Mouse (Mus musculus) adrenal gland, postnatal 14 days (tissue): ENCODE results near the gene Ide. TPM values are rescaled to one million over a fixed set of nuclear protein-coding genes. Genes with fewer than 3 reads are reported as not detected.

Experiments
- total RNA-seq: library from RNA; stranded (reverse); gene quantifications from 2 replicates; pipeline ENCODE4 v1.2.3, GENCODE M21; 2021

Gene Ide
- total RNA-seq, 1 experiment from 2014 or later, result 81.1 TPM

Other genes starting within 250 kb of the Ide start
- 143 TPM in 2 replicates for gene March5, start 130.3 kb downstream of the Ide start, total RNA-seq
- 15.4 and 19.3 TPM in 2 replicates for gene Cpeb3, start 129.3 kb downstream of the Ide start, total RNA-seq
- 10.3 and 12.5 TPM in 2 replicates for gene Kif11, start 38.6 kb upstream of the Ide start, total RNA-seq
- gene Hhex, start 97.0 kb upstream of the Ide start, total RNA-seq, result 28.5 and 33.8 TPM in 2 replicates
- gene Exoc6, start 212.6 kb upstream of the Ide start, total RNA-seq, result 22.5 and 26.9 TPM in 2 replicates